Mouse (Mus musculus) hindbrain, embryonic 14.5 days (tissue): Measurements from ENCODE around the gene Fam207a. TPM values are rescaled to one million over a fixed set of nuclear protein-coding genes. Genes with fewer than 3 reads are reported as not detected.

Experiments
- ATAC-seq: fragments of 200-750 bp; cut with Nextera tagmentation; 2 replicates; pipeline ENCODE4 v1.8.0; 2017; ENCODE audit warnings: moderate number of reproducible peaks, mild to moderate bottlenecking, moderate TSS enrichment, moderate library complexity; ENCODE audit not compliant: low FRiP score
- DNase-seq: peaks from one replicate; pipeline ENCODE4 v3.0.0-alpha.2; 2015; ENCODE audit warnings: low spot score
- H3K27ac ChIP-seq: fragments of 300-500 bp; sonication (generic); 2 replicates; pipeline ENCODE4 v1.5.1; 2014; ENCODE audit warnings: mild to moderate bottlenecking, moderate library complexity
- H3K27me3 ChIP-seq: fragments of 300-500 bp; sonication (generic); 2 replicates; pipeline ENCODE4 v1.6.1; 2014; ENCODE audit warnings: mild to moderate bottlenecking, low read length, mixed read lengths; ENCODE audit not compliant: control insufficient read depth, insufficient read depth
- H3K36me3 ChIP-seq: fragments of 300-500 bp; sonication (generic); replicated peaks from 2 replicates; pipeline ENCODE4 v1.6.1; 2014; ENCODE audit not compliant: control insufficient read depth, insufficient read depth
- H3K4me1 ChIP-seq: fragments of 300-500 bp; sonication (generic); replicated peaks from 2 replicates; pipeline ENCODE4 v1.6.1; 2014; ENCODE audit warnings: antibody characterized with exemption, low read length, mixed read lengths; ENCODE audit not compliant: control insufficient read depth, insufficient read depth
- H3K4me2 ChIP-seq: fragments of 300-500 bp; sonication (generic); replicated peaks from 2 replicates; pipeline ENCODE4 v1.6.1; 2014; ENCODE audit warnings: mild to moderate bottlenecking, moderate library complexity
- H3K4me3 ChIP-seq: fragments of 300-500 bp; sonication (generic); replicated peaks from 2 replicates; pipeline ENCODE4 v1.5.1; 2014; ENCODE audit warnings: mild to moderate bottlenecking, low read length
- H3K9ac ChIP-seq: fragments of 300-500 bp; sonication (generic); 2 replicates; pipeline ENCODE4 v1.6.1; 2014
- H3K9me3 ChIP-seq: fragments of 300-500 bp; sonication (generic); 2 replicates; pipeline ENCODE4 v1.6.1; 2016; ENCODE audit warnings: low read length; ENCODE audit not compliant: control insufficient read depth
- WGBS: fragments of 180-500 bp; shearing (Covaris S2); extraction: QIAGEN DNeasy Blood & Tissue Kit; methylation state at CpG from one replicate; pipeline ENCODE4 v1.1.7; 2014; 5-methylcytosine and 5-hydroxymethylcytosine counted together
- polyA plus RNA-seq: library from polyadenylated mRNA; unstranded; fragments of >200 nt; fragmentation: Nextera tagmentation; extraction: Ambion mirVana; gene quantifications from 2 replicates; pipeline ENCODE4 v1.2.1, GENCODE M21; 2014

Gene Fam207a
- polyA plus RNA-seq: 37.7 and 41.0 TPM in 2 replicates

DNA sequence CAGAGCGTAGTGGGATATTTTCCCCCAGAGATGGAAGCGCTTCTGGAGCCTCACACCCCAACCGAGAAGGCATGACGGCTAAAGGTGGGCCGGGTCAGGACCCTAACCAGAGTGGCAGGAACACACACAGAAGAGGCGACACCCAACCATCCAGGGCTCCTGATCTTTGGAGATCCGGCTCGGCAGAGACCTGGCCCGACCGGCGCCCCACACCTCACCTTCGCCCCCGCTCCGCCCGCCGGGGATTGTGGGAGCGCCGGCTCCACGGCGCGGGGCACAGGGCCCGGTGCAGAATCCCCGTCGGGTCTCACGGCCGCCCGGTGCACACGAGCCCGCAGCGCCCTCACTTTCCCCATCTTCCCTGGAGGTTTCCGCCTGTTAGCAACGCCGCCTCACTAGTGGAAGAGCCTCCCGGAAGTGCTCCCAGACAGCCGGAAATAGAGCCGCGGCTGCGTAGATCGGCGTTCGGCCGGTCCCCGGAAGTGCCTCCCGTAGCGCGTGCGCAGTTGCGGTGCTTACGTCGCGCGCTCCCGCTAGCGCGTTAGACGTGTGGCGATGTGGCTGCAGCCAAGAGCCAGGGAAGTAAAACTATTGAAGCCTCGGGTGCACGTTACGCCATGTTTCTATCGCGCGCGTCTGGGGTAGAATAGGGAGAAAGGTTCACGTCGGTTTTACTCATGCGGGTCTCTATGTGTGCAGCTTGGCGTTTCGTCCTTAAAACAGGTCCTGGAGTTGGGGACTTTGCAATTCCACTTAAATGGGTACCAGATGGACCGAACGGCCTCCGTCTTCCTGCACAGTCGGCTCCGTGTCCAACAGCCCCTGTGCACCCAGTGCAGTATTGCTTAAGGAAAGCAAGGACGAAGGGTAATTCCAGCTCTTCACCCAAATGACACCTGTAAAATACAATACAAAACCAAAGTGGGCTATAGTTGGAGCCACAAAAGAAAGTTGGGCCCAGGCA is at the start of gene Fam207a:
TSS of gene Fam207a (minus strand) at position 401 of the 964 bp plus-strand sequence.
- H3K27ac ChIP-seq: peak within 1 kb of the TSS; percentile 83
- H3K4me1 ChIP-seq: peaks cover 17% of the 10 kb centered on the region
- H3K9ac ChIP-seq: peak within 1 kb of the TSS; percentile 95
- peak within 1 kb of the TSS; percentile 84 for H3K4me2 ChIP-seq
- no peaks in the 10 kb centered on the region for H3K27me3 ChIP-seq
- peaks cover 30% of the 10 kb centered on the region for H3K36me3 ChIP-seq
- WGBS: 1% methylated on average over 73 of the region's 75 CpGs
- DNase-seq: peak; percentile 97
- peak within 1 kb of the TSS; percentile 98 for H3K4me3 ChIP-seq
- no peaks in the 10 kb centered on the region for H3K9me3 ChIP-seq
- ATAC-seq: peak; percentile 95

GRCm38 (mm10) chr10:77565005-77565404 is 49.4 kb upstream of the Fam207a start:
- WGBS: 85% methylated on average over 8 of the region's 8 CpGs
- H3K27ac ChIP-seq: no peak overlapping the region
- H3K4me1 ChIP-seq: no peaks in the 10 kb centered on the region
- H3K36me3 ChIP-seq: no peaks in the 10 kb centered on the region
- DNase-seq (no peak), ATAC-seq (no peak)
- H3K4me3 ChIP-seq: no peak overlapping the region
- H3K9me3 ChIP-seq: no peaks in the 10 kb centered on the region
- no peak overlapping the region for H3K4me2 ChIP-seq
- H3K9ac ChIP-seq: no peak overlapping the region
- H3K27me3 ChIP-seq: no peaks in the 10 kb centered on the region

GRCm38 (mm10) chr10:77561508-77561907 is 45.9 kb upstream of the Fam207a start:
- ATAC-seq: no peak
- DNase-seq: no peak

DNA sequence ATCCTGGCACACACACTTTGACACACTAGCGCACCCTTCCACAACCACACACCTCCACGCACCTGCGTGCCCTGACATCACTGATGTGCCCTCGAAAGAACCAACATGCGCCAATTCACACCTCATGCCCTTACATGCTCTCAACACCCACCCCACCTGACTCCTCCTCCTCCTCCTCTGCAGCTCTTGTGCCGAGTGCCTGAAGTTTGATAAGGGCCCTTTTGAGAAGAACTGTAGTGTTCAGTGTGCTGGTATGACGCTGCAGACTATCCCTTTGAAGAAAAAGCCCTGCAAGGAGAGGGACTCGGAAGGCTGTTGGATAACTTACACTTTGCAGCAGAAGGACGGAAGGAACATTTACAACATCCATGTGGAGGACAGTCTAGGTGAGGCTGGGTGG is 45.2 kb upstream of the Fam207a start:
- H3K27ac ChIP-seq: no peak overlapping the region
- H3K4me1 ChIP-seq: no peaks in the 10 kb centered on the region
- no peak for DNase-seq
- ATAC-seq: no peak
- no peaks in the 10 kb centered on the region for H3K27me3 ChIP-seq
- H3K9ac ChIP-seq: no peak overlapping the region
- 93% methylated on average over 9 of the region's 9 CpGs for WGBS
- no peaks in the 10 kb centered on the region for H3K36me3 ChIP-seq
- H3K4me3 ChIP-seq: no peak overlapping the region
- H3K4me2 ChIP-seq: no peak overlapping the region
- H3K9me3 ChIP-seq: no peaks in the 10 kb centered on the region

More at GRCm38 (mm10) chr10:77561508-77561907, 45.9 kb upstream of the Fam207a start:
- Histone ChIP-seq H3K4me1 (no peaks in the 10 kb centered on the region), H3K27me3 (no peaks in the 10 kb centered on the region), H3K36me3 (no peaks in the 10 kb centered on the region), H3K9ac (no peak overlapping the region), H3K27ac (no peak overlapping the region), H3K9me3 (no peaks in the 10 kb centered on the region), H3K4me3 (no peak overlapping the region), H3K4me2 (no peak overlapping the region)
- 81% methylated on average over 2 of the region's 2 CpGs for WGBS

DNA sequence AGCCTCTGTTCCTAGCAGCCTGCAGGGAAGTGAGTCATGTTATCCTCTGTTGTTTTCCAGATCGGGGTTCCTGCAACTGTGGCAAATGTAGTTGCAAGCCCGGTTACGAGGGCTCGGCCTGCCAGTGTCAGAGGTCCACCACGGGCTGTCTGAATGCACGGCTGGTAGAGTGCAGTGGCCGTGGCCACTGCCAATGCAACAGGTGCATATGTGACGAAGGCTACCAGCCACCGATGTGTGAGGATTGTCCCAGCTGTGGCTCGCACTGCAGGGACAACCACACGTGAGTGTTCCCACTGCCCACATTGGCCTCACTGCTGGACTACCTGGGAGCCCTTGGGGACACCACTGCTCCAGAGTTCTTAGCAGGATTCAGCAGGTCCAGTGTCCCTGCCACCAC is 44.5 kb upstream of the Fam207a start:
- no peak overlapping the region for H3K4me2 ChIP-seq
- WGBS: 88% methylated on average over 11 of the region's 11 CpGs
- H3K9me3 ChIP-seq: no peaks in the 10 kb centered on the region
- ATAC-seq: no peak
- H3K4me3 ChIP-seq: no peak overlapping the region
- no peaks in the 10 kb centered on the region for H3K27me3 ChIP-seq
- no peaks in the 10 kb centered on the region for H3K4me1 ChIP-seq
- no peak overlapping the region for H3K9ac ChIP-seq
- DNase-seq: no peak
- no peak overlapping the region for H3K27ac ChIP-seq
- no peaks in the 10 kb centered on the region for H3K36me3 ChIP-seq

GRCm38 (mm10) chr10:77557641-77558040 is 42.1 kb upstream of the Fam207a start:
- H3K27ac ChIP-seq: no peak overlapping the region
- DNase-seq (no peak), ATAC-seq (no peak)
- no peaks in the 10 kb centered on the region for H3K27me3 ChIP-seq
- H3K36me3 ChIP-seq: no peaks in the 10 kb centered on the region
- no peak overlapping the region for H3K4me3 ChIP-seq
- H3K9me3 ChIP-seq: no peaks in the 10 kb centered on the region
- H3K4me2 ChIP-seq: no peak overlapping the region
- no peaks in the 10 kb centered on the region for H3K4me1 ChIP-seq
- H3K9ac ChIP-seq: no peak overlapping the region
- WGBS: 93% methylated on average over 4 of the region's 4 CpGs

GRCm38 (mm10) chr10:77556631-77557030 is 41.0 kb upstream of the Fam207a start:
- DNase-seq (no peak), ATAC-seq (no peak)
- Histone ChIP-seq H3K9me3 (no peaks in the 10 kb centered on the region), H3K27me3 (no peaks in the 10 kb centered on the region), H3K27ac (no peak overlapping the region), H3K9ac (no peak overlapping the region), H3K4me1 (no peaks in the 10 kb centered on the region), H3K36me3 (no peaks in the 10 kb centered on the region), H3K4me3 (no peak overlapping the region), H3K4me2 (no peak overlapping the region)
- 95% methylated on average over 7 of the region's 7 CpGs for WGBS

GRCm38 (mm10) chr10:77554918-77555317 is 39.3 kb upstream of the Fam207a start:
- no peak overlapping the region for H3K4me2 ChIP-seq
- 94% methylated on average over 4 of the region's 4 CpGs for WGBS
- no peak overlapping the region for H3K27ac ChIP-seq
- H3K4me3 ChIP-seq: no peak overlapping the region
- no peaks in the 10 kb centered on the region for H3K4me1 ChIP-seq
- no peaks in the 10 kb centered on the region for H3K36me3 ChIP-seq
- ATAC-seq (no peak), DNase-seq (no peak)
- H3K9ac ChIP-seq: no peak overlapping the region
- H3K27me3 ChIP-seq: no peaks in the 10 kb centered on the region
- no peaks in the 10 kb centered on the region for H3K9me3 ChIP-seq

DNA sequence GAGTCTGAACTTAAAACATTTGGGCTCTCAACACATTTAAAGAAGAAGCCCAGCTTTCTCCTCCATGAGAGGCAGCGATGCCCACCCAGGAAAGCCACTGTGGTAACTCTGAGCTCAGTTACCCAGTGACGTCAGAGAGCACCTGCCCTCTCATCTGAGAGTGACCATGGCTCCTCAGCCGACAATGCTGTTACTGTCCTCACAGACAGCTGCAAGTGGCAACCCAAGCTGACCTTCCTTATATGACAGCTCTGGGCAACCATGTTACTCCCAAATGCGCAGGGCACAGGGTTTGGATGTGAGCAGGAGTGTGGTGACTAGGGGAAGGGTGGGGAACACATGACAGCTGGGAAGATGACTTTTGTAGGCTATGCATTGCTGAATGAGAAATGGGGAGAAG is 37.7 kb upstream of the Fam207a start:
- H3K27ac ChIP-seq: no peak overlapping the region
- no peak overlapping the region for H3K4me2 ChIP-seq
- no peak for ATAC-seq
- no peaks in the 10 kb centered on the region for H3K27me3 ChIP-seq
- H3K36me3 ChIP-seq: no peaks in the 10 kb centered on the region
- whole genome bisulfite sequencing: 79% methylated on average over 4 of the region's 4 CpGs
- no peak overlapping the region for H3K9ac ChIP-seq
- no peaks in the 10 kb centered on the region for H3K4me1 ChIP-seq
- no peaks in the 10 kb centered on the region for H3K9me3 ChIP-seq
- no peak for DNase-seq
- no peak overlapping the region for H3K4me3 ChIP-seq
